ENCODE assay signal across 8 mouse cellular contexts in the genomic region with DNA sequence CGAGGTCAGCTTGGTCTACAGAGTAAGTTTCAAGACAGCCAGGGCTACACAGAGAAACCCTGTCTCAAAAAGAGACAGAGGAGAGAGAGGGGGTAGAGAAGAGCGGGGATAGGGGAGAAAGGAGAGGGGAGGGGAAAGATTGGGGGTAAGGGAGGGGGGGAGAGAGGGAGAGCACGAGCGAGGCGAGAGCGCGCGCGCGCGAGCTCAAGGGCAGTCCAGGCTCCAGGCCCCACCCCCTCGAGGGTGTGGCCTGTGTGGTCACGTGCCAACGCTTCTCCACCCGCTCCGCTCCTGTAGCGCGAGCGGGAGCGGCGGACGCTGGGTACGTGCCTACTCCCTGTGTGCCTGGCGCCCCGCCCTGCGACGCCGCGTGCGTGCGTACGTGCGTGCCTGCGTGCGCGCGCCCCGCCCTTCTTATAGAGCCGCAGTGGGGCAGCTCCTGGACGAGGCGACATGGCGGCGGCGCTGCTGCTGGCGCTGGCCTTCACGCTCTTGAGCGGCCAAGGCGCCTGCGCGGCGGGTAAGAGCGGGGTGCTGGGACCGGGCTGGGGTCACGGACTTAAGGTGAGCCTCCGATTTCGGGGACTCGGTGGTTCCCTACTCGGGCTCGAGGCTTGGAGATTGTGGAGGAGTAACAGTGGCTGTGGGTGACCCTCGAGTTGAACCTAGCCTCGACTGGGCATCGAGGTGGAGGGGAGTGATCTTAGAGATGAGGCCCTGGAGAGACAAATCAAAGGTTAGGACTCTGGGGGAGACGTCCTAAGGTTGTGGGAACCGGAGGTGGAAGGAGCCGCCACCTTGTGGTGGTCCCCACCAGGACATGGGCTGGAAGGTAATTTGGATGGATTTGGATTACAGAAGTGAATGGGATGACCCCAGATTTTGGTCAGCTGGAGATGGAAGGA. TPM values are rescaled to one million over a fixed set of nuclear protein-coding genes. Genes with fewer than 3 reads are reported as not detected.
A peak's percentile ranks its signal among the peaks of the same experiment; 100 is the strongest.
DNase-seq lines count a peak whose midpoint lies in the region; ATAC-seq lines count a peak whose summit lies in the region.

A gene (plus strand): TSS at position 427 of the 905 bp plus-strand sequence.

- intact Hi-C loops in gastrocnemius, postnatal 14 days (cut with DNase I; ENCODE audit: low total_unique reads) = no loop called here
- intact Hi-C loops in left cerebral cortex, postnatal 10 days (cut with DNase I) = no loop called here

- ATAC-seq in inflammation-experienced regulatory T-cells, adult 6 months = peak; percentile 99
- ATAC-seq in megakaryocyte-erythroid progenitor cell, adult 5-6 weeks (replicated peaks; ENCODE audit: low FRiP score, low TSS enrichment, poor library complexity, severe bottlenecking) = peak; percentile 80

- DNase-seq in adipocyte (ENCODE audit: low spot score) = peak; percentile 97
- peak; percentile 100 for DNase-seq in embryo, embryonic 10 days (ENCODE audit: low spot score)
- DNase-seq in gastrocnemius, postnatal 14 days = peak; percentile 99
- DNase-seq in left cerebral cortex, postnatal 10 days (ENCODE audit: extremely low spot score in 1 of 2, low spot score in 2 of 2) = peak; percentile 98 to 100
- DNase-seq in right cerebral cortex, postnatal 25 days = peak; percentile 99
- DNase-seq in urinary bladder, postnatal 4 days (ENCODE audit: low spot score in 2 of 2) = peak; percentile 98 to 99

RNA-seq across cellular contexts. Expression of the gene that starts here (rescaled TPM):
- total RNA-seq in gastrocnemius, postnatal 14 days (2021) = 100 to 1,000 TPM; 496 to 497 TPM
- polyA plus RNA-seq in inflammation-experienced regulatory T-cells, adult 6 months (2017; shearing (Covaris generic)) = 100 to 1,000 TPM; 116 to 152 (median 121) TPM
- total RNA-seq in left cerebral cortex, postnatal 10 days (2021) = 100 to 1,000 TPM; 697 to 706 TPM
- total RNA-seq in megakaryocyte-erythroid progenitor cell, adult 5-6 weeks (2014; fragmentation: Nextera tagmentation) = 361 and 460 TPM in 2 replicates
- 350 and 443 TPM in 2 replicates for total RNA-seq in megakaryocyte-erythroid progenitor cell, adult 5-6 weeks (2017)

Comparison
In these comparisons a context has a peak if more than half of its experiments do, and no peak if none do; other contexts are left out.
1. Peak in every context shown above with its lines: DNase-seq and ATAC-seq.